Mouse (Mus musculus): ENCODE measurements around the gene Avl9.

DNA sequence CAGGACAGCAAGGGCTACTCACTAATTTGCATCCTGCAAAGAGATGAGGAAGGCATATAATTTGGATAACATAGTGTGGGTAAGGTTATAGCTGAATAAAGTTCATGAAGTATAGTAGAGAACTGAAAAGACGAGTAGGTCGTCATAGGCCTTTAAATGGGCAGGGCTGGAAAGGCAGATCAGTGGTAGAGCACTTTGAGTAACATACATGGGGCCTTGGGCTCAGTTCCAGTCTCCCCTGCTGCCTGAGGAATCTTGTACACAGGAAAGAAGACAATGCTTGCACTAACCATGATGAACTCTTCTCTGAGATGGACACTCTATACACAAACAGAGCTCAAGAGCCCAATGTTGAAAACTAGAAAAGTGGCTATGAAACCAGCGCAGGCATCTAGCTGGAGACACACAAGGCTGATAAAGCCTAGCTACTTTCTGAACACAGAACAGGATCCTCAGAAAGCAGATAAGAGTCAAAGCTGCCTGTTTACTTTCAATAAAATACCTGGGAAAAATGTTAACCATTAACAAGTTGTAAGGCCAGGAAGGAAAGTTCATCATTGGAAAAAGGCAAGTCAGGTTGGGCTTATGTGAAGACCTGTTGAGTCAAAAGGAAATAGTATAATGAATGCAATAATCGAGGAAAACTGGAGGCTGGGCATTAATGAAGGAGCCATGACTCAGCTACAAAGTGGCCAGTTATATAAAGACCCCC, 69.0 kb downstream of the Avl9 start:
- TF ChIP-seq CTCF (IDR thresholded peaks at IDR 0.05; ENCODE audit: control insufficient read depth, insufficient read depth, low read length): no peak
- TF ChIP-seq POLR2A (IDR thresholded peaks at IDR 0.05; ENCODE audit: borderline replicate concordance, control insufficient read depth, low read depth, low read length): no peak
